Comparison of ENCODE assay signal across 9 mouse cellular contexts in the genomic region with DNA sequence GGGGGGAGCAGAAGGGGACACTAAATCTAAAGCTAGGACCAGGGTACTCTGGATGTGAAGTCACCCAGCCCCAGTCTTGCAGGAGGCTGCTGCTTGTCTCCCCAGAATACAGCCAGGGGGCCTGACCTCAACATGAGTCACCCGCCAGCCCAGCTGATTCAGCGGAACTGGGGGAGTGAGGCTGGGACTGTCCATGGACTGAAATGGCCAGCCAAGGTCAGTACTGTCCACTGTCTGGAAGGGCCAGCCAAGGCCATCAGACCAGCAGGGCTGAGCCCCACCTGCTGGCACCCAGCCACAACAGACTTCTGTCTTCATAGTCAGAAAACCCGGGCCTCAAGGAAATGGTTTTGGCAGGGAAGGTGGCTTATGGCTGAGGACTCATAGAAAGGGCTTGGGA. TPM values are rescaled to one million over a fixed set of nuclear protein-coding genes. Genes with fewer than 3 reads are reported as not detected.
DNase-seq lines count a peak whose midpoint lies in the region; ATAC-seq and TF ChIP-seq lines count a peak whose summit lies in the region.
"Had no signal": no experiment of that assay in that cellular context is flagged by ENCODE, and none has a peak within 500 bp of the region (broad histone marks: within the 10 kb centered on the region; RNA-seq: fewer than 3 reads in every experiment).

No protein-coding gene starts in this region.

- no peaks in the 10 kb centered on the region for H3K9me3 ChIP-seq in neural tube, embryonic 13.5 days
- no peaks in the 10 kb centered on the region for H3K9me3 ChIP-seq in neural tube, embryonic 15.5 days (replicated peaks)
- H3K9me3 ChIP-seq in midbrain, embryonic 10.5 days (replicated peaks), result no peaks in the 10 kb centered on the region
- H3K9me3 ChIP-seq: neural tube, embryonic 12.5 days had no signal

- peak; percentile 86 for DNase-seq in fibroblast of lung, adult 2 months (ENCODE audit: low read depth)
- peak; percentile 91 for DNase-seq in kidney, adult 2 months
- peak; percentile 23 for DNase-seq in lung, postnatal 14 days
- DNase-seq in c-Kit-positive CD71-positive TER-119-positive erythroid progenitor cells, embryonic 14.5 days (ENCODE audit: low spot score), result no peak
- DNase-seq in midbrain, embryonic 10.5 days (ENCODE audit: low spot score), result no peak
- no peak for DNase-seq in left cerebral cortex, adult 18-20 months (ENCODE audit: low spot score in 2 of 2)

- peak; percentile 43; the same call in 1 of the 2 replicates for ATAC-seq in neural tube, embryonic 13.5 days (ENCODE audit: low read depth)
- ATAC-seq in neural tube, embryonic 15.5 days (ENCODE audit: low FRiP score), result no peak

- no peak for TF ChIP-seq POLR2A in kidney, adult 2 months (IDR thresholded peaks at IDR 0.05; ENCODE audit: low read depth, low read length)

- peaks cover 31% of the 10 kb centered on the region for H3K36me3 ChIP-seq in neural tube, embryonic 13.5 days
- H3K36me3 ChIP-seq in neural tube, embryonic 15.5 days, result peaks cover 30% of the 10 kb centered on the region
- H3K36me3 ChIP-seq in kidney, adult 2 months (ENCODE audit: control insufficient read depth, insufficient read depth, low read length), result no peaks in the 10 kb centered on the region
- H3K36me3 ChIP-seq in midbrain, embryonic 10.5 days, result no peaks in the 10 kb centered on the region

- no peaks in the 10 kb centered on the region for H3K4me1 ChIP-seq in neural tube, embryonic 13.5 days (replicated peaks)
- H3K4me1 ChIP-seq in neural tube, embryonic 15.5 days, result no peaks in the 10 kb centered on the region
- peaks cover 13% of the 10 kb centered on the region; the same call in 1 of the 2 replicates for H3K4me1 ChIP-seq in kidney, adult 2 months (ENCODE audit: control insufficient read depth, insufficient read depth, low read length)
- H3K4me1 ChIP-seq in midbrain, embryonic 10.5 days, result no peaks in the 10 kb centered on the region
- H3K4me1 ChIP-seq: neural tube, embryonic 12.5 days had no signal

- no peak for TF ChIP-seq CTCF in kidney, adult 2 months (conservative IDR thresholded peaks at IDR 0.05; ENCODE audit: insufficient read depth, insufficient read length, low read depth, low read length)

- H3K4me2 ChIP-seq in neural tube, embryonic 13.5 days, result no peak overlapping the region
- no peak overlapping the region for H3K4me2 ChIP-seq in neural tube, embryonic 15.5 days
- H3K4me2 ChIP-seq: neural tube, embryonic 12.5 days had no signal

- 77% methylated on average over 3 of the region's 3 CpGs for WGBS in neural tube, embryonic 13.5 days
- WGBS in neural tube, embryonic 15.5 days, result 79% methylated on average over 3 of the region's 3 CpGs
- WGBS in kidney, adult 2 months, result 19% methylated on average over 3 of the region's 3 CpGs
- WGBS in midbrain, embryonic 10.5 days, result 74% methylated on average over 3 of the region's 3 CpGs

- H3K4me3 ChIP-seq in neural tube, embryonic 13.5 days, result no peak overlapping the region
- no peak overlapping the region for H3K4me3 ChIP-seq in neural tube, embryonic 15.5 days (replicated peaks)
- no peak overlapping the region for H3K4me3 ChIP-seq in kidney, adult 2 months (ENCODE audit: insufficient read depth, low read depth, low read length)
- no peak overlapping the region for H3K4me3 ChIP-seq in midbrain, embryonic 10.5 days
- H3K4me3 ChIP-seq: neural tube, embryonic 12.5 days had no signal

- H3K27me3 ChIP-seq in neural tube, embryonic 13.5 days, result no peaks in the 10 kb centered on the region
- H3K27me3 ChIP-seq in neural tube, embryonic 15.5 days (replicated peaks), result no peaks in the 10 kb centered on the region
- no peaks in the 10 kb centered on the region for H3K27me3 ChIP-seq in kidney, adult 2 months (replicated peaks; ENCODE audit: control insufficient read depth, insufficient read depth, low read length)
- no peaks in the 10 kb centered on the region for H3K27me3 ChIP-seq in midbrain, embryonic 10.5 days (ENCODE audit: low read depth, poor library complexity, severe bottlenecking)
- H3K27me3 ChIP-seq: neural tube, embryonic 12.5 days had no signal

- no peak overlapping the region for H3K27ac ChIP-seq in neural tube, embryonic 13.5 days (replicated peaks)
- H3K27ac ChIP-seq in neural tube, embryonic 15.5 days (replicated peaks), result no peak overlapping the region
- H3K27ac ChIP-seq in kidney, adult 2 months (ENCODE audit: insufficient read depth, low read depth, low read length), result no peak overlapping the region
- no peak overlapping the region for H3K27ac ChIP-seq in midbrain, embryonic 10.5 days (replicated peaks)
- H3K27ac ChIP-seq: neural tube, embryonic 12.5 days had no signal

- H3K9ac ChIP-seq in neural tube, embryonic 13.5 days, result no peak overlapping the region
- H3K9ac ChIP-seq in neural tube, embryonic 15.5 days (replicated peaks), result no peak overlapping the region
- H3K9ac ChIP-seq: neural tube, embryonic 12.5 days had no signal

RNA-seq across cellular contexts. Expression of a gene that starts 17.9 kb away (rescaled TPM):
- 17.6 and 19.5 TPM in 2 replicates for polyA plus RNA-seq in neural tube, embryonic 13.5 days (2015; fragmentation: Nextera tagmentation; extraction: Ambion mirVana)
- 28.2 and 35.1 TPM in 2 replicates for polyA plus RNA-seq in neural tube, embryonic 15.5 days (2015; fragmentation: Nextera tagmentation; extraction: Ambion mirVana)
- 12.0 and 14.1 TPM in 2 replicates for polyA plus RNA-seq in kidney, adult 2 months (2012; rRNA removed)
- polyA plus RNA-seq in midbrain, embryonic 10.5 days (2016; fragmentation: Nextera tagmentation; extraction: Ambion mirVana), result 4.8 and 6.8 TPM in 2 replicates
- total RNA-seq in left cerebral cortex, adult 18-20 months (2021), result 10 to 100 TPM; 52.7 to 55.5 TPM

Comparison
In these comparisons a context has a peak if more than half of its experiments do, and no peak if none do; other contexts are left out.
1. DNase-seq: peak in fibroblast of lung, adult 2 months (single experiment), kidney, adult 2 months (single experiment) and lung, postnatal 14 days (single experiment); none in c-Kit-positive CD71-positive TER-119-positive erythroid progenitor cells, embryonic 14.5 days (single experiment), midbrain, embryonic 10.5 days (single experiment) and left cerebral cortex, adult 18-20 months (0 of 2).